Mouse (Mus musculus) liver, adult 2 months (tissue): ENCODE data around the gene Chchd6.

Experiments used
- CTCF ChIP-seq: fragments of 200-500 bp; IDR thresholded peaks from 2 replicates; pipeline ENCODE4 v1.5.1; 2011; ENCODE audit warnings: low read depth, low read length, control low read depth
- POLR2A ChIP-seq: fragments of 200-500 bp; IDR thresholded peaks from 2 replicates; pipeline ENCODE4 v1.6.1; 2011; ENCODE audit warnings: low read length, control low read depth; ENCODE audit not compliant: insufficient read depth; ENCODE audit errors: extremely low read depth

- TF ChIP-seq CTCF (no peak), POLR2A (no peak)
Observed at GRCm38 (mm10) chr6:89350037-89350515, 245.4 kb downstream of the Chchd6 start.
